Mouse (Mus musculus) liver, postnatal 0 days (tissue): ENCODE measurements around the gene 1600014C10Rik.

ENCODE experiments used
- CTCF ChIP-seq: sonication (generic); IDR thresholded peaks from 2 replicates; pipeline ENCODE4 v1.5.1; 2016; ENCODE audit warnings: antibody characterized with exemption, low read depth
- EP300 ChIP-seq: IDR thresholded peaks from 2 replicates; pipeline ENCODE4 v1.6.1; 2016; ENCODE audit warnings: antibody characterized with exemption, low read depth, mild to moderate bottlenecking

DNA sequence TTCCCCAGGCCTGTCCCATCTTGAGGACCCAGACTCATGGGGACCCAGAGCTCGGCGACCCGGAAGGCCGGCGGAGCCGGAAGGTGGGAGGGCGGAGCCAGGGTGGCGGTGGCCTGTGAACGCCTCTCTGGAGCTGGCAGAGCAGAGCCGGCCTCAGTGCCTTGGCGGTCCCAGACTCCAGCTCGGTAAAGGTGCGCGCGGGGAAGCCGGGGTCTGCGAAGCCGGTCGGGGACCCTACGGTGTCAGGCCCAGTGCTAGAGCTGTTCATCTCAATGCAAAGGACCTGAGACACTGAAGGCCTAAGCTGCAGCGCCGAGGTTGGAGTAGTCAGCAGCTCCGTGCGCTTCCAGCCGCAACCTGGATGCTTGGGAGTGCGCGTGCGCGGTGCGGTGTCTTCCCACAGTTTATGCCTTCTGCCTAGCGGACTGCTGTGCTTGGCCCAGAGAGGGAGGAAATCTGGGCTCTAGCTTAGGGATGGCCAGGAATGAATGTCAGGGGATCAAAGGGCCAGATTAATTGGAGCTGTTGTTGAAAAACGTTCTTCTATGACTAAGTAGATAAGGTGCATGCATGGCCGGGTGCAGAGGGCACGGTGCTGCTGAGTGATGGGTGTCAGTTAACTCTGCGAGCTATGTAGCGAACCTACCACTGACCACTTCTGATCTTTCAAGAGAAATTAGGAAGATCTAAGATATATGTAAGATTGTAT lies 846 bp downstream of the 1600014C10Rik start:
- no peak for TF ChIP-seq CTCF
- no peak for TF ChIP-seq EP300
